Mouse (Mus musculus) spleen, postnatal 4 days (tissue): Measurements from ENCODE around the gene Kif5c.
A peak's percentile ranks its signal among the peaks of the same experiment; 100 is the strongest.

Source experiments
- DNase-seq, 2 experiments: peaks; one replicate each; pipeline ENCODE4 v3.0.0; 2022; ENCODE audit warnings: low spot score in 2 of 2

The Kif5c gene

GRCm38 (mm10) chr2:49618829-49619718 lies at the start of gene Kif5c:
Gene Kif5c, plus strand, starts transcription at chr2:49619298.
- peak; percentile 60 to 80 for DNase-seq

GRCm38 (mm10) chr2:49569862-49570777 lies 49.0 kb upstream of the Kif5c start:
- no peak for DNase-seq

- DNase-seq: no peak
These were observed 48.4 kb upstream of the Kif5c start for GRCm38 (mm10) chr2:49570778-49571101.

- DNase-seq: no peak
These were observed 47.8 kb upstream of the Kif5c start for GRCm38 (mm10) chr2:49571159-49571920.

GRCm38 (mm10) chr2:49572111-49572642 lies 46.9 kb upstream of the Kif5c start:
- no peak for DNase-seq

GRCm38 (mm10) chr2:49572684-49573083 lies 46.4 kb upstream of the Kif5c start:
- no peak for DNase-seq

- DNase-seq: no peak
These were observed 45.8 kb upstream of the Kif5c start for GRCm38 (mm10) chr2:49573282-49573681.

- DNase-seq: no peak
These were observed 38.5 kb upstream of the Kif5c start for GRCm38 (mm10) chr2:49580585-49580984.

GRCm38 (mm10) chr2:49582546-49582945 lies 36.6 kb upstream of the Kif5c start:
- DNase-seq: no peak

GRCm38 (mm10) chr2:49583311-49583710 lies 35.8 kb upstream of the Kif5c start:
- DNase-seq: no peak

- DNase-seq: no peak
These were observed 28.6 kb upstream of the Kif5c start for GRCm38 (mm10) chr2:49590450-49590849.

GRCm38 (mm10) chr2:49592926-49593325 lies 26.2 kb upstream of the Kif5c start:
- DNase-seq: no peak

- DNase-seq: no peak
These were observed 24.2 kb upstream of the Kif5c start for GRCm38 (mm10) chr2:49594886-49595285.

- no peak for DNase-seq
These were observed 22.8 kb upstream of the Kif5c start for GRCm38 (mm10) chr2:49596318-49596717.

- no peak for DNase-seq
These were observed 18.9 kb upstream of the Kif5c start for GRCm38 (mm10) chr2:49600021-49600681.

GRCm38 (mm10) chr2:49602791-49603349 lies 16.2 kb upstream of the Kif5c start:
- no peak for DNase-seq

GRCm38 (mm10) chr2:49609611-49610010 lies 9.5 kb upstream of the Kif5c start:
- no peak for DNase-seq

GRCm38 (mm10) chr2:49616765-49617164 lies 2.3 kb upstream of the Kif5c start:
- DNase-seq: no peak

- DNase-seq: no peak
These were observed 823 bp downstream of the Kif5c start for GRCm38 (mm10) chr2:49619719-49620522.

GRCm38 (mm10) chr2:49620626-49621117 lies 1.6 kb downstream of the Kif5c start:
- DNase-seq: no peak
